Mouse (Mus musculus) activated CD4-positive, CD25-positive, alpha-beta regulatory T cell, adult 4 months (primary cell): Measurements from ENCODE around the gene Drg1. TPM values are rescaled to one million over a fixed set of nuclear protein-coding genes. Genes with fewer than 3 reads are reported as not detected.
"Not testable (repeated sequence)": the region's sequence is repeated elsewhere in the genome, so short reads cannot be mapped to it uniquely, and the experiment has no call there.

ENCODE experiments used
- ATAC-seq: one replicate; pipeline ENCODE4 v1.8.0; 2017
- polyA plus RNA-seq, 2 experiments: library from polyadenylated mRNA; unstranded; fragments of 100-300 nt; shearing (Covaris generic); gene quantifications; one replicate each; pipeline ENCODE4 v1.2.1; 2017

Drg1 gene
- polyA plus RNA-seq, 2 experiments from 2014 or later, result 166 to 178 TPM

DNA sequence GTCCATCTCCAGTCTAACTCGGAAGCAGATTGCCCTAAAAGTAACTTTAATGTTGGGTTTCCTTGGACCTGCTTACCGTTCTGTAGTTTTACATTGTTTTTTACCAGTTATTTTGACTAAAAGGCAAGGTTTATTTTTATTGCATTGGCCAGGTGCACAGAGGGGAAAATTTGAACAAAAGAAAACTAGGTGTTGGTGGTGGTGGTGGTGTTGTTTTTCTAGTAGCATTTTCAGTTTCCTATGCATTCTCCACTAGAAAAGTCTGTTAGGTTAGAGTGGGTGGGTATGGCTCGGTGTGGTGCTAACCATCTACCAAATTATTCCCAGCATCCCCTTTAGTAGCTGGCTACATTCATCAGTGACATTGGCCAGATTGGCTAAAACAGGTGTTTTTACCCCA lies 59.4 kb downstream of the Drg1 start:
- ATAC-seq, result no peak

GRCm38 (mm10) chr11:3205207-3205606 lies 61.0 kb downstream of the Drg1 start:
- ATAC-seq, result no peak

DNA sequence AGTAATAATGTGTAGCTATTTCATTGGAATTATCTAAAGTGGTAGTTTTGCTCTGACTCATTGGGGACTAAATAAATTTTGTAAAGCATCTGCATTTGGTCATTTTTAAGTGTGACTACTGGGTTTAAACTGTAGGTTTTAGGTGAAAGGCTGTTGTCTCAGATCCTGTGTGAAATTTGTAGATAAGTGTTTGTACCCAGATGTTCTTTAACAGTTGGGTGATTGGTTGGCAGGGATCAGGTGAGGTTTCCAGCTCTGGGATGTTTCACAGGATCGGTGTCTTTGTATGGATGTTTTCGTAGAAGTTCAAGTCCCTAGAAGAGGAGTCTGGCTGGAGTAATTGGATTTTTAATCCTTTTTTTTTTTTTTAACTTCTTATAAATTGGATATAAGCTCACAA lies 62.4 kb downstream of the Drg1 start:
- ATAC-seq, result no peak

DNA sequence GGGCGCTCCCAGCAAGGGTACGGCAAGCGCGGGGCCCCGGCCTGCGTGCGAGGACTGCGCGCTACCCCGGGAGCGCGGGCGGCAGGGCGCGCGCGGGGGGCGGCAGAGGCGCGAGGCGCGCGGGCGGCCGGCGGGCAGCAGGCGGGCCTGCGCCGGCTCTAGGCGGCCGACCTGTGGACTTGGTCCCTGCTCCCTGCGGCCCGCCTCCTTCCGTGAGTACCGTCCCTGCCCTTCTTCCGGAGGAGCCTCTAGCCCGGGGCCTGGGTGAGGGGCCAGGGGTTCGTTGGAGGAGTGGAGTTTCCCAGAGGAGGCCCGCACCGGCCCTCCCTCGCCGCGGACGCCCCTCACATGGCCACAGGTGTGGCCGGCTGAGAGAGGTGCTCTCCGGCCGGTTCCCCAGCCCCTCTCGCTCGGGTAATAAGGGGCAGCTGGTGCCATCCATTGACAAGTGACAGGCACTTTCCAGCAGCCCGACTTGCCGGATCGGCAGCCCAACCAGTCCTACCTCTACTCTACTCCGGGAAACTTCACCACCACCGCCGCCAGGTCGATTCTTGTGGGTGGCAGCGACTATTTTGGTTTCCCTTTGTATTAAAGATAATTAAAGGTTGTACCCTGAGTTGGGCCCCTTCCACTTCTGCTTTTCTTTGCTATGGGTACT lies 63.3 kb downstream of the Drg1 start:
- ATAC-seq, result peak; percentile 7

- ATAC-seq, result peak; percentile 40
These were observed 63.9 kb downstream of the Drg1 start, which contains the start of gene Eif4enif1 for GRCm38 (mm10) chr11:3202231-3202701. Gene Eif4enif1, plus strand, starts transcription at chr11:3202392.

DNA sequence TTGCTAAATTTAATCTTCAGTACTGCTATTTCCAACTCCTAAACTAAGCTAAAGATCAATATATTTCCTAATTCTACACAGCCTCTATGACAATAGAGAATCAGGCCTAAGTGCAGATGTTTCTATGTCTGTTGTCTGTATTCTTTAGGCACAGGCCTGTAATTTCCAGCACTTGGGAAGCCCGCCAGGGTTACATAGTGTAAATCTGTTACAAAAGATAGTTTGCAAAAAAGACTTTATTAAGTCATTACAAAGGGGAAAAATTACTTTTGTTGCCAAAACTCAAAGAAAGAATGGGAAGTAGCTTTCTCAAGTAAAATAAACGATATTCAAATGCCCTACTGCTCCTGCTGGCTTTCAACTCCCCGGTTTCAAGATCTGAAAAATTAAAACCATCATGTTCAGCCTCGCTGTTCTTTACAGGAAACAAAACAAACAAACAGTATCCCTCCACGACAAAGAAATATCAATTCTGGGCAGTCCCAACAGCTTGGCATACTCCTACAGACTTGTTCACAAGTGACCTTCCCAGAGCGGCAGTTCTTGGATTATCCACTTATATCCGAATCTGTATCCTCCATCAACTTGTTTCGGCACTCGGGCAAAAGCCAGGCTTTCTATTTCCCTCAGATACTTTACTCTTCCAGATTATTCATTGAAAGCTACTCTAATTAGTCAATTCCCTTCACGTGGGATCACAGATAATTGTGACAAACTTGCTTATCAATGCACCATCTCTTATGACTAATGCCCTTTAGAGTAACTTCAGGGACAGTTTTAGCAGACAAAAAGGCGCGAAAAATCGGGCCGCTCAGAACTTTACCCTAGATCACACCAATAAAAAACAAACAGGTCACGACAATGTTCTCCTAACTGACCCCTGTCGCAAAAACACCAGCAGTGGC lies 64.6 kb downstream of the Drg1 start:
- ATAC-seq, result peak; percentile 1

- ATAC-seq, result not testable (repeated sequence)
These were observed 65.6 kb downstream of the Drg1 start for GRCm38 (mm10) chr11:3200636-3201035.

DNA sequence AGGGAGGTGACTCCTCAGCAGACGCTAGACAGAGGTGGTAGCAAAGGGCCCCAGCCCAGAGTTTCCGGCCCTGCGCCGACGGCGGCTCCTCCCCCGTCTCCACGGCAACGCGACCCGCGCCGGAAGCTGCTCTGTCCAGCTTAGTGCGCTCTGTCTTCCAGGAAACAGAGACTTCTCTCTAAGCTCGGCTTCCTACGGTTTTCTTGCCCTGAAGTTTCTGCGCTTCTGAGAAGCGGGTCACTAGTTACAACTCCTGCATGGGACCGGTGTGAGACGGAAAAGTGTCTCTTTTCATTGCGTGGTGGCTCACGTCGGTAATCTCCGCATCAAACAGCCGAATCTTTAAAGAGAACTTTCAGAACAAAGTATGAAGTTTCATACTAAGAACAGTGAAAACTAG lies 72.9 kb downstream of the Drg1 start, which contains the start of gene Sfi1:
TSS of gene Sfi1 (minus strand) at position 101 of the 400 bp plus-strand sequence.
- no peak for ATAC-seq

DNA sequence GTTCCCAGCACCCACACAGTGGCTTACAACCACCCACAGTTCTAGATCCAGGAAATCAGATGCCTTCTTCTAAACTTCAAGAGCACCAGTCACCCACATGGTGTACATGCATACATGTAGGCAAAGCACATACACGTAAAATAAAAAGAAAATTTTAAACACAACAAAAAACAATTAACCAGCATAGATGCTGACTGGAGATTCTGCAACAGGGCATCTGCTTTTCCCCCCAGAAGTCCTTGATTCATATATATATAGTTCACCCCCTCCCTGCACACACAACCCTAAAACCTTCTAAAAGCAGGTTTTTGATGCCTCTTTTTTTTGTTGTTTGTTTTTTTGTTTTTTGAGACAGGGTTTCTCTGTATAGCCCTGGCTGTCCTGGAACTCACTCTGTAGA lies 83.5 kb downstream of the Drg1 start:
- ATAC-seq, result not testable (repeated sequence)

DNA sequence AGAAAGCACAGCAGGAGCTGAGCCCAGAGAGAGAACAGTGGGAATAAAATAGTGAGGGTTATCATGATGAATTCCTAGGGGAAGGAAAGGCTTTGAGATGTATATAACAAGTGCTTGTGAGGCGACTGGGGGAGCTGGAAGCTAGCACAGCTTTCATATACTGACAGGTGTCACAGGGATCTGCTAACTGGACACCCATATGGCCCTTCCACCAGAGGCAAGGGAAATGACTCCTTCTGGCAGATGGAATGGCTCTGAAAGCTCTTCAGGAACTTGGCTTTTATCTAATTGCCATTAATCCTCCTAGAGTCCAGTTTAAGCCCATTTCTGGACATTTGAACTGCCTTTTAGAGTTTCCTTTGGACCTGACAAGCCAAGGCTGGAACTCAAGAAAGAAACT lies 84.2 kb downstream of the Drg1 start:
- not testable (repeated sequence) for ATAC-seq

GRCm38 (mm10) chr11:3181250-3181649 lies 85.0 kb downstream of the Drg1 start:
- peak; percentile 57 for ATAC-seq

DNA sequence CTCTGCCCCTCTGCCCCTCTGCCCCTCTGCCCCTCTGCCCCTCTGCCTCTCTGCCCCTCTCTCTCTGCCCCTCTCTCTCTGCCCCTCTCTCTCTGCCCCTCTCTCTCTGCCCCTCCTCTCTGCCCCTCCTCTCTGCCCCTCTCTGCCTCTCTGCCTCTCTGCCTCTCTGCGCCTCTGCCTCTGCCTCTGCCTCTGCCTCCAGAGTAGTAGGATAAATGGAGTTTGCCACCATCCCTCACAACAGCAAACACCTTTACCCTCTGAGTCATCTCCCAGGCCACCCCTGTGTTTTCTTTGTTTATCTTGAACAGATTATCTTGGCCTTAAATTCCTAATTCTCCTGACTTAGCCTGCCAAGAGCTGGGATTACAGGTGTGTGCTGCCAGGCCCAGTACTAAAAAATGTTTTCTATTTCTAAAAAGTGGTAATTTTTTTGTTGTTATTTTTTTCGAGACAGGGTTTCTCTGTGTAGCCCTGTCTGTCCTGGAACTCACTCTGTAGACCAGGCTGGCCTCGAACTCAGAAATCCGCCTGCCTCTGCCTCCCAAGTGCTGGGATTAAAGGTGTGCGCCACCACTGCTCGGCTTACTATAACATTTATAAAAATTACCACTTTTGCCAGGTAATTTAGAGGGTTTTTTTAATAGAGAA lies 85.6 kb downstream of the Drg1 start:
- ATAC-seq, result not testable (repeated sequence)

DNA sequence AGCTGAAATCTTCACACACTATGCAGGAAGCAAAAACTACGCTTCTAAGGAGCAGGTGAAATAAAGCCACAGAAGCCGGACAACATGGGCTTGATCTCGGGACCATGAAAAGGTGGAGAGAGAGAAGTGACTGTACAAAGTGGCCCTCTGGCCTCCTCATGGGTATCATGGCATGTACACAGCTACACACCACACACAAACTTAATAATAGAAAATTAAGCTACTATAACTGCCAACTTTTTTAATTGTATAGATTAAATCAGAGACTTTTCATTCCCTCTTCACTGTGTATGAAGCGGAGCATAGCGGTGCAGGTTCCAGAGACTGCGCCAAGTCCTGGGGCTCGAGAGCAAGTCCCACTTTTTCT lies 86.5 kb downstream of the Drg1 start:
- not testable (repeated sequence) for ATAC-seq

GRCm38 (mm10) chr11:3178968-3179725 lies 87.1 kb downstream of the Drg1 start:
- ATAC-seq, result not testable (repeated sequence)

GRCm38 (mm10) chr11:3173425-3174318 lies 92.5 kb downstream of the Drg1 start:
- ATAC-seq, result not testable (repeated sequence)

DNA sequence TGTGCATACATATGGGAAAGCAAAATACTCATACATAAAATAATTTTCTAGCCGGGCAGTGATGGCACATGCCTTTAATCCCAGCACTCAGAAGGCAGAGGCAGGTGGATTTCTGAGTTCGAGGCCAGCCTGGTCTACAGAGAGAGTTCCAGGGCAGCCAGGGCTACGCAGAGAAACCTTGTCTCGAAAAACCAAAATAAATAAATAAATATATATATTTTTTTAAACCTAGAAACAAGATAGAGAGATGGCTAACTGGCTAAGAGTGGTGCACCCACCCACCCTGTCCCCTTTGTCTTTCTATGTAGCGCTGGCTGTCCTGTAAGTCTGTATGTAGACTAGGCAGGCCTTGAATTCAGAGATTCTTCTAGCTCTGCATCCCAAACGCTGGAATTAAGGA lies 93.7 kb downstream of the Drg1 start:
- ATAC-seq, result not testable (repeated sequence)

DNA sequence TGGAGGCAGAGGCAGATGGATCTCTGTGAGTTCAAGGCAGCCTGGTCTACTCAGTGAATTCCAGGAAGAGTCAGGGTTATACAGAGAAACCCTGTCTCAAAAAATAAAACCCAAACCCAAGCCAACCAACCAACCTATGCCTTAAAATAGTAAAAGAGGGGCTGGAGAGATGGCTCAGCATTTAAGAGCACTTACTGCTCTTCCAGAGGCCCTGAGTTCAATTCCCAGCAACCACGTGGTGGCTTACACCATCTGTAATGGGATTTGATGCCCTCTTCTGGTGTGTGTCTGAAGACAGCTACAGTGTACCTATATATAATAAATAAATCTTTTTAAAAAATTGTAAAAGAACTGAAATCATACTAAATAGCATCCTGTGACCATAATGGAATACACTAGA lies 94.3 kb downstream of the Drg1 start:
- ATAC-seq, result not testable (repeated sequence)

GRCm38 (mm10) chr11:3169042-3169441 lies 97.2 kb downstream of the Drg1 start:
- ATAC-seq, result not testable (repeated sequence)

DNA sequence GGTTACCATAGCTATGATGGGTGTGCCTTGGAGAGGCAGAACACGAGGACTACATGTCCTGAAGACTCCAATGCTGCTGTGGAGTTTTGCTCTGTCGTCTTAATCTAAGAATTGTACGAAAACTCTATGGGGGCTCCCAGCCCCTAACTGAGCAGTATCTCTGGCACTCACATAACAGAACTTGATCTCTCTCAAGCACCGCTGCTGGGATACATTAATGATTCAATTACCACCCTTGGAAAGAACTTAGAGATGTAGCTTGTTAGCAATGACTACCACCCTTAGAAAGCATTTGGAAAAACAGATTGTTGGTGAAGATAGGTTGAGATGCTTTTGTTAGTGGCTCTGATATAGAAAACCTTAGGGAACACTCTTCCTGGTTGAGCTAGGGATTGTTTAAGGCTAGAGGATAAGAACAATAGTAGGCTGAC lies 98.6 kb downstream of the Drg1 start:
- peak; percentile 1 for ATAC-seq

DNA sequence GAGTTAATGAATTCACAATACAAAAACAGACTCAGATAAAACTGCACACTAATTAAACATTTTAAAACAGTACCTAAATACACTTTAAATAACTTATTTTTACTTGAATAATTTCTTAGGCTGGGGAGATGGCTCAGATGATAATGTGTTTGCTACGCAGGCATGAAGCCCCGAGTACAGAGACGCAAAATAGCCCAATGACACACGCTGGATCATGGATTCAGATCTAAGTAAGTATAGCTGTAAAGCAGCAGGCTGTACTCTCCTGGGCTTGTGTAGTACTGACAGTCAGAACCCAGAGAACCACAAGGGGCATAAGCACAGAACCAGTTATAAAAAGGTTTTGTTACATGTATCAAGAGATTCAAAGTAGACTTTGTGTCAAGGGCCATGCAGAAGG lies 99.1 kb downstream of the Drg1 start:
- peak; percentile 10 for ATAC-seq

GRCm38 (mm10) chr11:3166321-3166720 lies 99.9 kb downstream of the Drg1 start:
- ATAC-seq, result not testable (repeated sequence)
